Mouse (Mus musculus) G1E (cell line): ENCODE results near the gene Atg7.

Source experiments
- CTCF ChIP-seq: IDR thresholded peaks from 2 replicates; pipeline ENCODE4 v1.5.1; 2012; ENCODE audit warnings: low read depth, low read length, inconsistent platforms, mixed read lengths
- GATA1 ChIP-seq: IDR thresholded peaks from 2 replicates; pipeline ENCODE4 v1.6.1; 2012; ENCODE audit warnings: borderline replicate concordance, low read length, inconsistent platforms, mixed read lengths
- GATA2 ChIP-seq: IDR thresholded peaks from 2 replicates; pipeline ENCODE4 v1.6.1; 2012; ENCODE audit warnings: low read depth, low read length, inconsistent platforms, borderline replicate concordance
- POLR2AphosphoS5 ChIP-seq: IDR thresholded peaks from 2 replicates; pipeline ENCODE4 v1.6.1; 2012; ENCODE audit warnings: low read depth, low read length, inconsistent platforms; ENCODE audit not compliant: insufficient replicate concordance
- TAL1 ChIP-seq: conservative IDR thresholded peaks from 2 replicates; pipeline ENCODE4 v1.6.1; 2012; ENCODE audit warnings: low read depth, low read length, inconsistent platforms, mixed read lengths

- TF ChIP-seq POLR2AphosphoS5 (no peak), CTCF (no peak), GATA1 (no peak), TAL1 (no peak), GATA2 (no peak)
Measured at GRCm38 (mm10) chr6:114758795-114759194, 115.9 kb downstream of the Atg7 start.
